Mouse (Mus musculus) limb, embryonic 11.5 days (tissue): Measurements from ENCODE around the gene Amz1. TPM values are rescaled to one million over a fixed set of nuclear protein-coding genes. Genes with fewer than 3 reads are reported as not detected.

ENCODE experiments used
- ATAC-seq: fragments of 200-750 bp; cut with Nextera tagmentation; 2 replicates; pipeline ENCODE4 v1.8.0; 2017; ENCODE audit warnings: low read depth; ENCODE audit not compliant: insufficient number of reproducible peaks, low FRiP score, low TSS enrichment
- DNase-seq: peaks from one replicate; pipeline ENCODE4 v3.0.0-alpha.2; 2015; ENCODE audit warnings: low spot score
- H3K27ac ChIP-seq: fragments of 300-500 bp; sonication (generic); replicated peaks from 2 replicates; pipeline ENCODE4 v1.5.1; 2014; ENCODE audit warnings: low read depth, mild to moderate bottlenecking, low read length
- H3K27me3 ChIP-seq: fragments of 300-500 bp; sonication (generic); 2 replicates; pipeline ENCODE4 v1.6.1; 2014; ENCODE audit warnings: mild to moderate bottlenecking, low read length, mixed read lengths; ENCODE audit not compliant: control insufficient read depth, insufficient read depth
- H3K36me3 ChIP-seq: fragments of 300-500 bp; sonication (generic); 2 replicates; pipeline ENCODE4 v1.6.1; 2014; ENCODE audit warnings: mild to moderate bottlenecking, low read length, moderate library complexity, mixed read lengths; ENCODE audit not compliant: control insufficient read depth, insufficient read depth
- H3K4me1 ChIP-seq: fragments of 300-500 bp; sonication (generic); 2 replicates; pipeline ENCODE4 v1.6.1; 2014; ENCODE audit warnings: low read length, mixed read lengths; ENCODE audit not compliant: control insufficient read depth, insufficient read depth
- H3K4me2 ChIP-seq: fragments of 300-500 bp; sonication (generic); 2 replicates; pipeline ENCODE4 v1.6.1; 2014; ENCODE audit warnings: low read depth, mild to moderate bottlenecking, moderate library complexity; ENCODE audit not compliant: severe bottlenecking
- H3K4me3 ChIP-seq: fragments of 300-500 bp; sonication (generic); 2 replicates; pipeline ENCODE4 v1.5.1; 2014; ENCODE audit warnings: low read depth, low read length
- H3K9ac ChIP-seq: fragments of 300-500 bp; sonication (generic); 2 replicates; pipeline ENCODE4 v1.6.1; 2014; ENCODE audit warnings: mild to moderate bottlenecking, low read length
- H3K9me3 ChIP-seq: fragments of 300-500 bp; sonication (generic); 2 replicates; pipeline ENCODE4 v1.6.1; 2016; ENCODE audit warnings: low read length; ENCODE audit not compliant: control insufficient read depth
- WGBS: fragments of 180-500 bp; shearing (Covaris S2); extraction: QIAGEN DNeasy Blood & Tissue Kit; methylation state at CpG from one replicate; pipeline ENCODE4 v1.1.7; 2014; 5-methylcytosine and 5-hydroxymethylcytosine counted together
- polyA plus RNA-seq: library from polyadenylated mRNA; unstranded; fragments of >200 nt; fragmentation: Nextera tagmentation; extraction: Ambion mirVana; gene quantifications from 2 replicates; pipeline ENCODE4 v1.2.1, GENCODE M21; 2014

Amz1 gene
- polyA plus RNA-seq, 1 experiment from 2014 or later = 0.52 TPM

GRCm38 (mm10) chr5:140688434-140688833 is 35.5 kb upstream of the Amz1 start:
- H3K4me1 ChIP-seq = no peaks in the 10 kb centered on the region
- H3K4me2 ChIP-seq = no peak overlapping the region
- no peaks in the 10 kb centered on the region for H3K27me3 ChIP-seq
- H3K9me3 ChIP-seq = no peaks in the 10 kb centered on the region
- DNase-seq (no peak), ATAC-seq (no peak)
- WGBS = 78% methylated on average over 3 of the region's 3 CpGs
- H3K9ac ChIP-seq = no peak overlapping the region
- H3K4me3 ChIP-seq = no peak overlapping the region
- H3K27ac ChIP-seq = no peak overlapping the region
- peaks cover 19% of the 10 kb centered on the region for H3K36me3 ChIP-seq

- Histone ChIP-seq H3K36me3 (peaks cover 10% of the 10 kb centered on the region), H3K27ac (no peak overlapping the region), H3K9ac (no peak overlapping the region), H3K9me3 (no peaks in the 10 kb centered on the region), H3K4me2 (no peak overlapping the region), H3K27me3 (no peaks in the 10 kb centered on the region), H3K4me1 (peaks cover under 1% of the 10 kb centered on the region), H3K4me3 (no peak overlapping the region)
- WGBS = 90% methylated on average over 7 of the region's 7 CpGs
- DNase-seq = no peak
- ATAC-seq = no peak
Observed at GRCm38 (mm10) chr5:140695987-140696386, 27.9 kb upstream of the Amz1 start.

GRCm38 (mm10) chr5:140699776-140700175 is 24.2 kb upstream of the Amz1 start:
- ATAC-seq = no peak
- H3K9me3 ChIP-seq = no peaks in the 10 kb centered on the region
- no peak overlapping the region for H3K4me3 ChIP-seq
- DNase-seq = no peak
- H3K36me3 ChIP-seq = no peaks in the 10 kb centered on the region; the same call in 1 of the 2 replicates
- no peak overlapping the region for H3K4me2 ChIP-seq
- no peaks in the 10 kb centered on the region for H3K27me3 ChIP-seq
- H3K4me1 ChIP-seq = peaks cover 10% of the 10 kb centered on the region
- H3K9ac ChIP-seq = no peak overlapping the region
- no peak overlapping the region for H3K27ac ChIP-seq
- WGBS = 91% methylated on average over 9 of the region's 9 CpGs

GRCm38 (mm10) chr5:140701661-140702060 is 22.3 kb upstream of the Amz1 start:
- DNase-seq = no peak
- Histone ChIP-seq H3K4me1 (peaks cover 10% of the 10 kb centered on the region), H3K4me3 (peak overlapping the region; percentile 76), H3K36me3 (no peaks in the 10 kb centered on the region; the same call in 1 of the 2 replicates), H3K4me2 (peak overlapping the region; percentile 81), H3K9me3 (no peaks in the 10 kb centered on the region), H3K27me3 (no peaks in the 10 kb centered on the region), H3K9ac (peak overlapping the region; percentile 88), H3K27ac (peak overlapping the region; percentile 72)
- under 1% methylated on average over 25 of the region's 25 CpGs for WGBS
- no peak for ATAC-seq

GRCm38 (mm10) chr5:140702103-140702513 is 21.8 kb upstream of the Amz1 start, which contains the start of gene Iqce:
Gene Iqce (minus strand): TSS chr5:140702378.
- Histone ChIP-seq H3K9ac (peak within 1 kb of the TSS; percentile 88), H3K36me3 (peaks cover under 1% of the 10 kb centered on the region; the same call in 1 of the 2 replicates), H3K4me2 (peak within 1 kb of the TSS; percentile 81), H3K4me1 (peaks cover 10% of the 10 kb centered on the region), H3K4me3 (peak within 1 kb of the TSS; percentile 76), H3K9me3 (no peaks in the 10 kb centered on the region), H3K27ac (peak within 1 kb of the TSS; percentile 72), H3K27me3 (no peaks in the 10 kb centered on the region)
- ATAC-seq (peak; percentile 56), DNase-seq (peak; percentile 97)
- WGBS = under 1% methylated on average over 33 of the region's 33 CpGs

- ATAC-seq = no peak
- Histone ChIP-seq H3K27ac (peak overlapping the region; percentile 72), H3K4me2 (peak overlapping the region; percentile 81), H3K4me3 (peak overlapping the region; percentile 76), H3K27me3 (no peaks in the 10 kb centered on the region), H3K9ac (peak overlapping the region; percentile 88), H3K9me3 (no peaks in the 10 kb centered on the region), H3K4me1 (peaks cover 10% of the 10 kb centered on the region), H3K36me3 (peaks cover 2% of the 10 kb centered on the region; the same call in 1 of the 2 replicates)
- WGBS = 62% methylated on average over 19 of the region's 19 CpGs
- DNase-seq = peak; percentile 30
Observed at GRCm38 (mm10) chr5:140702618-140703175, 21.2 kb upstream of the Amz1 start.

- H3K4me3 ChIP-seq = peak overlapping the region; percentile 53; the same call in 1 of the 2 replicates
- DNase-seq (no peak), ATAC-seq (no peak)
- H3K36me3 ChIP-seq = peaks cover 2% of the 10 kb centered on the region; the same call in 1 of the 2 replicates
- no peaks in the 10 kb centered on the region for H3K27me3 ChIP-seq
- peak overlapping the region; percentile 39; the same call in 1 of the 2 replicates for H3K4me2 ChIP-seq
- H3K27ac ChIP-seq = peak overlapping the region; percentile 82; the same call in 1 of the 2 replicates
- WGBS = 40% methylated on average over 16 of the region's 17 CpGs
- H3K9ac ChIP-seq = no peak overlapping the region
- no peaks in the 10 kb centered on the region for H3K9me3 ChIP-seq
- peaks cover 10% of the 10 kb centered on the region for H3K4me1 ChIP-seq
Observed at GRCm38 (mm10) chr5:140703480-140704377, 20.2 kb upstream of the Amz1 start.
